Mouse (Mus musculus) gastrocnemius, postnatal 14 days (tissue): ENCODE measurements at regions not wholly inside any gene's neighbourhood (a gene's known extent, or its start where the extent isn't known, plus 50 kb on each side); places are given as distances from the start of the nearest gene placed in this dataset.

Experiments
- DNase-seq: peaks from one replicate; pipeline ENCODE4 v3.0.0; 2021; ENCODE audit warnings: mixed read lengths
- intact Hi-C: fragments of 180-260 bp; cut with DNase I; formaldehyde crosslinking; loops from one replicate; pipeline ENCODE4 v1.15.1; 2025; ENCODE audit warnings: low total_unique reads

DNA sequence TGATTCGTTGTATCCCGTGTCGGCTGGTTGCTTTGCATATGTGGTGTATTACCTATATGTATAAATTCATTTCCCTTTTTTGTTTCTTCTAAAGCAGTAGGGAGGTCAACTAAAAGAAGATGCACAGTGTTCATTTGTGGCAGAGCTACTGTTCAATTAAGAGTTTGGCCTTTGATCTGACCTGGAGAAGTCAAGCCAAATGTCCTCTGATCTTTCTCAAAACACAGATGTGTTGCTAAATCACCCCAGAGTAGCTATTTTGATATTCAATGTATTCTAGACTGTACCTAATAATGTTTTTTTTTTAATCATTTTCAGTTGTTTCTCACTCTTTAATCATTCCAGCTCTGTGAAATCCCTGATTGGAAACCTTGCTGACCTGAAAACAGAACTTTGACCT lies 87.9 kb upstream of the Elovl6 start:
- no peak for DNase-seq
- intact Hi-C loops = no loop called here

DNA sequence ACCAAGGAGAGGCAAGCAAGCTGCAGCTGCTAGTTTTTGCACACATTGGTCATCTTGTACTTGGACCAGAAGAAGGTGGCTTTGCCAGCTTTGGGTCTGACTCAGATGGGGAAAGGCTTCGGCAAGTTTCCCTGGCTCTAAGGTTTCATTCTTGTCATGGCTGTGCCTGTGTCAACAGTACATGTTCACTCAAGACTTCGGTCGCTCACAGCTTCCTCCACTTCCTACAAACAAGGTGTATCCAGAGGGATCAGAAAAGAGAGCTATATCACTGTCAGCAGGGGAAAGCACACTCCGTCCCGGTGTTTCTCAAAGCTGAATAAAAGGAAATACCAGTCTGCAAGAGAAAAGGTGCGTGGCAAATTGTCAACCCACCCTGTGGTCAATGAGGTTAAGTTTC lies 86.2 kb upstream of the Elovl6 start:
- DNase-seq = peak; percentile 7
- intact Hi-C loops = no loop called here

DNA sequence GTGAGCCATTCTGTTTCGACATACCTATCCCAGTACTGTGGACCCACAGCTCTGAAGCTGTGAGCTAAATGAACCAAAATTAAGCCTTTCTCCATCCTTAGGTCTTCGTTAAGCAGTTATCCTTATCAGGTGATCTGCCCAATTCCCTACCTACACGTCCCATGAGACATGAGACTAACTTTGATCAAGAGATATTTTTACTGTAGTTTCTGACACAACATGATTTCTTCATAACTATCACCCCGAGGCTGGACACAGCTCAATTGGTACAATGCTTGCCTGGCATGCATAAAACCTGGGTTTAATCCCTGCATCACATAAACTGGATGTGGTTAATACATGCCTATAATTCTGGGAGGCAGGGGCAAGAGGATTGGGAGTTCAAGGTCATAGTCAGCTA lies 82.2 kb upstream of the Elovl6 start:
- DNase-seq = no peak
- intact Hi-C loops = no loop called here

DNA sequence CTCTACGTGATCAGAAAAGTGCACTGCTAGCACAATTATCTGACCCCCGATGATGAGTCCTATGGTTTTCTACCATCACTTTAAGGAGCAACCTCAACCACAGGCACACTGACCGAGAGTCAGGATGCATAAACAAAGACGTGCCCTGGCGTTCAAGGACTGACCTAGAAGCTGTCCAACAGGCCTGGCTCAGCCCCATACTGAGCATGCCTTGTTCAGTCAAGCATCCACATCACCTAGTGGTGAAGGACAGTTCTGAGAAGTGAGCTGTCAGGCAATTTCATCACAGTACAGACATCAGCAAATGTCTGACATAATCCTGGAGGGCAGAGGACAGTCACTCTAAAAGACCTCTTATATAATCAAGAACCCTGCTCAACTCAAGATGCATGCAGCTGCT lies 81.5 kb upstream of the Elovl6 start:
- DNase-seq = no peak
- intact Hi-C loops = no loop called here

DNA sequence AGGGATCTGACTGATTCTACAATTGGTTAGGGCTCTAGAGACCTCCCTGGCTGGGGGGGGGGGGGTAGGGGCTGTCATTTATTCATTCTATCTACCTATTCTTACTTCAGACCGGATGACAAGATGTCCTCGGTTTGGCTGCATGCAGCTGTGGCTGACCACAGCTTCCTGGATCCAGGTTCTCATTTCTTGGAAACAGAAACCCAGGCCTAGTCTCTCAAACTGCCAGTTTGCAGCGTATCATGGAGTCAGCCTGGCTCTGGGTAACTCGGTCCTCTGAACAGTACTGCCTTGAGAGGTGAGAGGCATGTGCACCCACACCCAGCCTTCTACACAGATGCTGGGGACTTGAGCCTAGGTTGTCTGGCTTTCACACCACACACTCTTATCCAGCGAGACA lies 62.1 kb upstream of the Elovl6 start:
- no peak for DNase-seq
- intact Hi-C loops = no loop called here

DNA sequence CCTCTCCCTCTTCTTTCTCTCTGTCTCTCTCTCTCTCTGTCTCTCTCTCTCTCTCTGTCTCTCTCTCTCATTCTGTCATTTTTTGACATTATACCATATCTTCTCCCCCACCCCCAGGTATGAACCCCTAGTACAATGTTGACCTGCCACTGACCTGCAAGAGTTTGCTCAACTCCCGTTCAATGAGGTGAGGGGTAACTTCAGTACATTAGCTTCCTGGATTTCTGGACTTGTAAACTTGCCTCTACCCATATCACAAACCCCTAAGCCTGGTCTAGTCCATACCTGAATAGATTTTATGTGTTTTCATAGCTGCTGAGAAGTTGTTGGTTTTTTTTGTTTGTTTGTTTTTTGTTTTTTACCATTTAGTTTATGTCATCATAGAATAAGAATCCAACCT lies 60.8 kb upstream of the Elovl6 start:
- DNase-seq = no peak
- intact Hi-C loops = no loop called here

DNA sequence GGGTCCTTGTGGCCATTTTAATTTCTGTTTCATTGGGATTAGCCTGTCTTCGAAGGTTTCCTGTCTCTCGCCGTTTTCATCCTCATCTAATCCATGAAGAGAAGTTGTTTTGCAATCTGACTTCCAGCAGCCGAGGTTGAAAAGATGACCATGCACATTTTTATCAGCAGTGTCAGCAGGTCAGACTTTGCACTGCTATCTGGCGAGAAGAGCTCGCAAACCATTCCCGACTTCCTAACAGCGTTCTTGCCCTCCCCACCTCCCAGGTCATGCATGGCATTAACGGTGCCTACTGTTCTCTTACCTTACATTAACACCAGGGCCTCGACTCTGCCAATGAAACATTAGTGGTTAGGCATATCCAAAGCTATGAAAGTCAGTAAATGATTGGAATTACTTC lies 60.1 kb upstream of the Elovl6 start:
- no peak for DNase-seq
- intact Hi-C loops = no loop called here

DNA sequence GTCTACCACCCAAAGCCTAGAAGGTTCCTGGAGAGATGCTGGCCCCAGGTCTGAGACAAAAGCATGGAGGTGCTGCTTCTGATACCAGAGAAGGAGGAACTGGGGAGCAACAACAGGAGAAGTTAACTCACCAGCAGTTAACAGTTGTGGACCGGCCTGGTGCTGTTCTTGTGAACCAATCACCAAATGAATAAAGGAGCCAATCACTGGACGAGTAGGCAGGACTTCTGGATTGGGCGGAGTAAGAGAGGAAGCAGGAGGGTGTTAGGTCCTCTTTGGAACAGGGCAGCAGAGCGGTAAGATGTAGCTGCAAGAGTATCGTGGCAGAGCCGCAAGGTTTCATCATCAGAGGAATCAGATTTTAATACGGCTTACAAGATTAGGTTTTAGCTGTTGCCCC lies 57.7 kb upstream of the Elovl6 start:
- no peak for DNase-seq
- intact Hi-C loops = no loop called here

DNA sequence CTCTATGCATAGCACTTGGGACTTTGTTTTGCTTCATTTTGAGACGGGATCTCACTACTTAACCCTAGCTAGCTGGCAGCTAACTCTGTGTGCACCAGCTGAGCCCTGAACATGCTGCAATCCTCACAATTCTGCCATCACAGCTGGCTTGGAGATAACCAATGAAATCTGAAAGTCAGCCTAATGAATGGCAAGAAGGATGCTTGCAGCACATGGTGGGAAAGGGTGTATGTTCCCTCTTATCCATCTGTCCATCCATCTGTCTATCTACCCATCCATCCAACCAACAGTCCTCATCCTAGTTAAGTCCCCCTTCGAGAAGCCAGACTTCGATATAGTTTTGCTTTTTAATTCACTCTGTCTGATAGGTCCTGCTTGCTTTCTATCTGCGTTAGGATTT lies 55.9 kb upstream of the Elovl6 start:
- intact Hi-C loops = no loop called here
- DNase-seq = no peak

DNA sequence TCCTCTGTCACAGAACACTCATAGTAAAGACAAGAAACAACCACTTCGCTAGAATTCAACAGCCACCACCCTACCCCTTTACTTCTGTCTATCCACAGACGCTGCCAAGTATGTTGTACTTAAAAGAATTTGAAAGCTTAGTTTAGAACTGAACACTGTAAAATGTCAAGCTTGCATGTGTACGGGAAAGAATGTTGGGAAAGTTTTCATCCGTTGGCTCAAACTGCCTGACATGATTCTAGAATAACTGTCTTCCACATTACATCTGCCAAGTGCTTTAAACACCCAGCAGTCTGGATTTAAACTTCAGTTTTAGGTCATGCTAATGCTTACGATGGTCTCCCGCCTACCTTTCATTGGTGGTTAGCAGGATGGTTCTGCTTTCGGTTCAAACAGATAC lies 54.1 kb upstream of the Elovl6 start:
- intact Hi-C loops = loop anchor here (2.0 kb wide), 1 partner anchor 79 kb away; no protein-coding TSS in a partner anchor
- no peak for DNase-seq

DNA sequence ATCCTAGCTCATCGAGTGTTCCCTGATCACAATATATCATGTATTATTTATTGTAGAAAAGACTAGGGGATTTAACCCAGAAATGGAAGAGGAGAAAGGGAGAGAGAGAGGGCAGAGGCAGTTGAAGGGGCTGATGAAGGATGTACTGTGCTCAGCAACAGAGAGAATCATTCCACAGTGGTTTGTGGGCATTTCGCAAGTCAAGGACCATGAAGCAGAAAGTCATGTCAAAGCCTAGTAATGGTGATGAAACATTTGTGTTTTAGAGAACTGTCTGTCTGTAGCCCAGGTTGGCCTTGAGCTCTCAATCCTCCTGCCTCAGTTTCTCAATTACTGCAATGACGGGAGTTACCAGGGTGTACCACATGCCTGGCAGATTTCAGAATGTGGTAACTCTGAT lies 50.9 kb upstream of the Elovl6 start:
- no peak for DNase-seq
- intact Hi-C loops = no loop called here
